11 mouse cellular contexts compared by ENCODE assay signal in the genomic region with DNA sequence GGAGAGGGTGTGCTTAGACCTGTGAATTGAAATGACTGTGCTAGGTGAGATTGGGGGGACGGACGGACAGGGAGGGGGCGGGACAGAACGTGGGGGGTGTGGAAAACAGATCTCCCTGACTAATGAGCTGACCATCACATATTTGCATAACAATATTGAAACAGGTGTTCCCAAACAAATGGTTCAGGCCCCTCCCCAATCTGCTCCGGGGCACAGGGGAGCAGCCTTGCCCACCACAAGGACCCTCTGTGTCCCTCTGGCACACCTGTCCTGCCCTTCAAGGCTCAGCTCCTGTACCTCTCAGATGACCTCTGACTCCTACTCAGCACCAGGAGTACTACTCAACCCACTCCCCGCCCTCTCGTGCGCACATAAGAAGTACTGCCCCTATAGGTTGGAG.
"Had no signal": no experiment of that assay in that cellular context is flagged by ENCODE, and none has a peak within 500 bp of the region (broad histone marks: within the 10 kb centered on the region; RNA-seq: fewer than 3 reads in every experiment).

No protein-coding gene starts in this region.

- ATAC-seq: midbrain, embryonic 15.5 days had no signal

- H3K27ac ChIP-seq: liver, embryonic 13.5 days; midbrain, embryonic 12.5 days; midbrain, embryonic 15.5 days had no signal

- H3K4me3 ChIP-seq: liver, embryonic 13.5 days; midbrain, embryonic 12.5 days; midbrain, embryonic 15.5 days had no signal

- DNase-seq: kidney, postnatal 14 days; kidney, postnatal 4 days; layer of hippocampus, adult 9-11 months; liver, embryonic 13.5 days; lung, adult 2 months; lung, postnatal 14 days; lung, postnatal 4 days; thymus, adult 18-20 months; thymus, postnatal 36 days had no signal

- H3K36me3 ChIP-seq: liver, embryonic 13.5 days; midbrain, embryonic 12.5 days; midbrain, embryonic 15.5 days had no signal

- H3K4me2 ChIP-seq: liver, embryonic 13.5 days; midbrain, embryonic 12.5 days; midbrain, embryonic 15.5 days had no signal

- H3K9ac ChIP-seq: liver, embryonic 13.5 days; midbrain, embryonic 12.5 days; midbrain, embryonic 15.5 days had no signal

- H3K9me3 ChIP-seq: liver, embryonic 13.5 days; midbrain, embryonic 12.5 days; midbrain, embryonic 15.5 days had no signal

- H3K27me3 ChIP-seq: midbrain, embryonic 15.5 days had no signal
